Mouse (Mus musculus) T-helper 1 cell (primary cell): Measurements from ENCODE around the gene Wdr77.
"Not testable (repeated sequence)": the region's sequence is repeated elsewhere in the genome, so short reads cannot be mapped to it uniquely, and the experiment has no call there.

Experiments
- in situ Hi-C: fragments of 300-600 bp; cut with MboI, MseI; formaldehyde crosslinking; loops from one replicate; pipeline ENCODE4 v1.15.1; 2025; ENCODE audit warnings: high pct_unique_total_duplicates

The Wdr77 gene

DNA sequence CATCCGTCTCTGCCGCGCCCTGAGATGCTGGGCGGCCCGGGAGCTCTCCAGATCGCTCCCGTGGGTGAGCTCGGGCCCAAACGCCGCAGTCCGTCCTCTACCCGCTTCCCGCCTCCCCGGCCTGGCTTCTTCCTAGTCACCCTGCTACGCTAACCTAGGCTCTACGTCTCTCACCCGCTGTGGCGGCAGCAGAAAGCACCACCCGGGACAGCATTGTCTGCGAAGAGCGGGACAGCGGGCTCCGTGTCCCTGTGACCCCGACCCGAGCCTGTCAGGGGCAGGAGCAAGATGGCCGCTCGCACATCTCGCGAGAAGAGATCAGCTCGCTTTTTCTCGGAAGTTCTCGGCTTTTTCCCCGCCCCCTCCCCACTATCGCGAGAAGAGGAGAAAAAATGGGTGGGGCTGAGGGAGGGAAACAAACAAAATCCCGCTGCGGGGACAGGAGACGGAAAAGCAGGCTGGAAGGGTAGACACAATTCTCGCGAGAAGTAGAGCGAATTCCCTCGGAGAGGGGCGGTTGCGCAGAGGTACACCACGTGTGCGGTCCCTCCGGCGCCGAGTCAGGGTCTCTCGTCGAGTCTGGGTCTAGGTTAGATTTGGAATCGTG lies at the start of gene Wdr77:
Gene Wdr77 (plus strand): TSS at position 396 of the 607 bp plus-strand sequence.
- in situ Hi-C loops = loop anchor here (5.0 kb wide), 1 partner anchor 272 kb away; the partner anchor contains the start of gene Ddx20

DNA sequence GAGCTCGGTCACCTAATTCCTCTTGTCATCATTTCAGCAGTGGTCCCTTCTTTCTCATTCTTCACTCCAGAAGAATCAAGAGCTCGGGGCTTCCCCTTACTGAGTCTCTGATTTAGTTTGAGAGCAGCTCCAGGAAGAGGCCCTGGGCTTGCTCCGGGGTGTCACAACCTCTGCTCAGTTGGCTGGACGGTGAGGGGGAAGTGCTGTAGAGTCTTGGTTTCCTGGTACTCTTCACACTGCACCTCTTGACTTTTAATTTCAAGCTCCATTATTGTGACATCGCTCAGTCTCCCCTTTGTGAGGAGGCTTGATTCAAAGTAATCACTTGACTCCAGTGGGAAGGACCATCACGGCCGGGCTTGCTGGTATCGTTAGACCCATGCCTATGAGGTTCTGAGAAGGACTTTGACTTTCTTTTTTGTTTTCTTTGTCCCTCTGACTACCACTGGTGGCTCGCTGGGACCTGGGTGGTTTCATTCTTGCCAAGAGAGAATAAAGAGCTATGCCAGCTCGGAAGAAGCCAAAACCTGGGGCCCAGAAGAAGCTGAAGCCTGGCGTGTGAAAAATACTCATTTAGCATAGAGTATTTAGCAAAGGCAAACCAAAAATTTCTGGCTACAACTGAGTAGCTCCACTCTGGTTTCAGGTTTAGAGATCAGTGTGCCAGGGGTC lies 48.5 kb upstream of the Wdr77 start:
- in situ Hi-C loops = loop anchor here (10.0 kb wide), 1 partner anchor 476 kb away; no protein-coding TSS in a partner anchor

DNA sequence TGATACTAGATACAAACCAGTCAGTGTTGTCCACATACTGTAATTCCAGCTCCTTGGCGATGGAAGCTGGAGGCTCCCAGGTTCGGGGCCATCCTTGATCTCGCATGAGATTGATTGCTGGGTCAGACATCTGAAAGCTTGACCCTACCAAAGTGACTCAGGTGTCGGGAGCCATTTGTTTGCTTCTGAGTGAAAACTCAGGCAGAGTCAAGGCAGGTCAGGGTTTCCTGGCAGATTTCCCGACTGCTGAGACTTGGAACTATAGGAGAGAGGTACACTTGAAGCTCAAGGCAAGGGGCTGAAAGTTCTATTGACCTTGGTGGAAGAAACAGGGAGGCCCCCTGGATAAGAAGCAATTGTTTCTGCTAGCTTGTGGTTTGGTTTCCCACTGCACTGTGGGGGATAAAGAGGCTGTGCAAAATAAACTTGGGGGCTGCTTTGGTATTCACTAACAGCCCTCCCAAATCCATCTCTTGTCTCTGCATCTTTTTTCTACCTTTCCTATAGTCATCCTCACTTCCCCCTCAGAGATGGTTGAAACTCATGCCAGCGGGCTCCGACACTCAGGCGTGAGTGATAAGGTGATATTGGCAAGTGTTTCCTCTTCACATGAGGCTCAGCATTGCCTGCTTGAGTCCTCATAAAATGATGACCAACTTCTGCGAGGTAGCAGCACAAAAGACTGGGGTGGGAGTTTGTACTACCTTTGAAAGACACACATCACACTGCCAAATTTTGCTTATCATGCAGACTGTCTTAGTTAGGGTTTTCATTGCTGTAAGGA lies 46.9 kb upstream of the Wdr77 start:
- in situ Hi-C loops = loop anchor here (10.0 kb wide), 1 partner anchor 477 kb away; no protein-coding TSS in a partner anchor

DNA sequence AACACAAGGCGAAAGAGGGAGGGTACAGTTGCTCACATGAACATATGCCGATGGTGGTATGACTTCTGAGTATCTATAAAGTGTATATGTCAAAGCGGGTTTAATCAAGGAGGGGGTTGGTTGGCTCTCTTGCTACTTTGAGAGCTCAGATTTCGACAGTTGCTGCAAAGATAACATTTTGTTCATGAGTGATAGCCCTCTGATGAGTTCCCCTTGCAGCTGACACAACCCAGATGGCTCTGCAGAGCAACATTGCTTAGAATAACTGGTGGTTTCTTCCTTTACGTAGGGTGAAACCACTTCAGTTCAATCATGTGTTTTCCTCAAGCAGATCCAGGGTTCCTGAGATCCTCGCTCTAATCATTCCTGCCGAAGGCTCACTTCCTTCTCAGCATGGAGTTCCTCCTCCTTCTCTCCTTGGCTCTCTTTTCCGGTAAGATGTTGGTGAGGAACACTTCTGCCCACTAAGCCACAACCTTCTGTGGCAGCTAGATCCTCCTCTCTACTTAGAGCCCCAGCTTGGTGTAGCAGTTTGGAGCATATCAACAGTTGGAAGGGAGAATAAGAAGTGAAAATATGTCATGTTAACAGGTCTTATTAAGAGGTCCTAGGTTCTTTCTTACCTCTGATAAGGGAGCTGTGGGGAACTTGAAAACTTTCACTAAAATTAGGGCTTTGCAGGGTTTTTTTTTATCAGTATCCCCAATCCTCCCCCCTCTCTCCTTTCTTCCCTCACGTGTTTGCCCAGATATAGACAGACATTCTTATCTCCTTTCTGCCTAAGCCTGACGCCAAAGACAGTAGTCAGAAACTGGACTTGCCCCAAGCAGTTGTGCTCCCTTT lies 45.1 kb upstream of the Wdr77 start:
- in situ Hi-C loops = loop anchor here (10.0 kb wide), 1 partner anchor 479 kb away; no protein-coding TSS in a partner anchor

DNA sequence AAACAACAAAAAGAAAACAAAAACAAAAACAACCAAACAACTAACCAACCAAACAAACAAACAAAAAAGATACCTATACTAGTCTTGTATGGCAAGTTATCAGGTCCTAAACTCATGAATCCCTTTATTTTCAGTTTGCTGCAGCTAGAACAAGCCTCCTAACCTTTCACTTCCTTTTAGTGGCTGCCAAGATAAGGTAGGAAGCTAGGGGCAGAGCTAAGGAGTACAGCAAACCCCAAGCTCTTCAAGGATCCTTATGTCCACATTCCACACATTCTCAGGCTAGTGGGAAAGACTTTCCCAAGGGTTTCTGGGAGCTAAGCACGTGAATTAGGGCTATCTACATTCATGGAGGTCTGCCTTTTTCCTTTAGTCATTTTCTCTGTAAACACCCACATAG lies 43.9 kb upstream of the Wdr77 start:
- in situ Hi-C loops = loop anchor here (10.0 kb wide), 1 partner anchor 480 kb away; no protein-coding TSS in a partner anchor

DNA sequence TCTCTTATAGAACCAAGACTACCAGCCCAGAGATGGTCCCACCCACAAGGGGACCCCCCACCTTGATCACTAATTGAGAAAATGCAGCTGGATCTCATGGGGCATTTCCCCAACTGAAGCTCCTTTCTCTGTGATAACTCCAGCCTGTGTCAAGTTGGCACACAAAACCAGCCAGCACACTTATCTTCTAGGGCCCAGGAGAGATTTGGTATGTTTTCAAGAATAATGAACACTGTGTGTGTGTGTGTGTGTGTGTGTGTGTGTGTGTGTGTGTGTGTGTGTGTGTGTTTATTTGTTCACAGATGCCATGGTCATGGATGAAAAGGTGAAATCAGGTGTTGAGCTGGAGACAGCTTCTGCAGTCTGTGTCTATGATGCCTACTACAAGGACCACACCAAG lies 42.7 kb upstream of the Wdr77 start:
- in situ Hi-C loops = loop anchor here (10.0 kb wide), 1 partner anchor 482 kb away; no protein-coding TSS in a partner anchor

DNA sequence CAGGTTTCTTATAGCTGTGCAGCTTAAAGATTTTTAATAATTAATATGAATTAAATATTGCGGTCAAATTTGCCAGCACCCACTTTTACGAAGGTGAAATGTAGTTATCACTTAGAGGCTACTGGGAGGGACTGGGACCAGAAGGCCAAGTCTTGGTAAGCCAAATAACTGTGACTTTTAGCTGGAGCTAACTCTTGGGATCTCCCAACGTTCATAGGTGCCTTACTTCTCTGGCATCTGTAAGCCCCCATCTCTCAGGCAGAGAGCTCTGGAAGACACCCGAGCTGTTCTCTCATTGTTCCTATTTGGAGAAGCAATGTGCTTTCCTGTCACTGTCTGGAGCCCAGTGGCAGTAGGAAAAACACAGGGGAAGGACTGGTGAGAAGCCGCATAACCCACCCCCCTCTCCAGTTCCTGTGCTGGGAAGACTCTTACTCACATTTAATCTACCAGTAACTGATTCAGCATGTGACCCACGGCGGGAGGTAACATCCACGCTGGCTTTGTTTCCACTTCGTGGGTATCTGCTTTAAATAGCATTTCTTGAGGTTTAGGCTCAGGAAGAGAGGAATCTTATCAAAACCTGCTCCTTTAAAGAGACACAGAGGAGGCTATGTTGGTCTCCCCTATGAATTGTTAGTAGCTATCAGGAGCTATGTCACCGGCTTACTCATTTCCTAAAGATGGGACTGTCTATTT lies 41.4 kb upstream of the Wdr77 start:
- in situ Hi-C loops = loop anchor here (10.0 kb wide), 1 partner anchor 483 kb away; no protein-coding TSS in a partner anchor

DNA sequence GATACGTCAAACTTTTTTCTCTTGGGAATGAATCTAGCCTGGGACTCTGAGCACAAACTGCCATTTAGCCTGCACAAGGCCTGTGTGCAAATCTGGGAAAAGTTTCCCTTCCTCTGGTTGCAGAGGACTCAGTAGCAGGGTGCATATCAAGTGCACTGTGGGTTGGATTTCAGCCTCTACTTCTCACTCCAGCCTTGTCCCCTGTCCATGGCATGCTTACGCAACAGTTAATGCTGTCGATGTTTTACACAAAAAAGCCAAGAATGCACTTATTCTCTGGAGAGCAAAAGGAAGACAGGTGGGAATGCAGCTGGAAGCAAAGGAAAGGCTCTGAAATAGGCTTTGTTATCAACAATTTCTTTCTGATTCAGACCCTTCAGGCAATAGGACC lies 40.8 kb upstream of the Wdr77 start:
- in situ Hi-C loops = loop anchor here (10.0 kb wide), 1 partner anchor 484 kb away; no protein-coding TSS in a partner anchor

DNA sequence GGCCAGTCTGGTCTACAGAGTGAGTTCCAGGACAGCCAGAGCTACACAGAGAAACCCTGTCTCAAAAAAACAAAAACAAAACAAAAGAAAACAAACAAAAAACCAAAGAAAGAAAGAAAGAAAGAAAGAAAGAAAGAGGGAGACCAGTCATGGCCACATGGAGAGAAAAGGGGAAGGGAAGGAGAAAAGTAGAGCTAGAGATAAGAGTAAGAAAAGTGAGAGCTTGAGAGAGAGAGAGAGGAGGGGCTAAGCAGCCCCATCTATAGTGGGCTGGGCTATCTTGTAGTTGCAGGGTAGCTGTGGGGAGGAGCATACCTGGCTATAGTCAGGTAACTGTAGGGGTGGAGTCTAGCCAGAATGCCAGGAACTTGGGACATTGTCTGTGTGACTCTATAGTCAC lies 38.4 kb upstream of the Wdr77 start:
- in situ Hi-C loops = not testable (repeated sequence)

DNA sequence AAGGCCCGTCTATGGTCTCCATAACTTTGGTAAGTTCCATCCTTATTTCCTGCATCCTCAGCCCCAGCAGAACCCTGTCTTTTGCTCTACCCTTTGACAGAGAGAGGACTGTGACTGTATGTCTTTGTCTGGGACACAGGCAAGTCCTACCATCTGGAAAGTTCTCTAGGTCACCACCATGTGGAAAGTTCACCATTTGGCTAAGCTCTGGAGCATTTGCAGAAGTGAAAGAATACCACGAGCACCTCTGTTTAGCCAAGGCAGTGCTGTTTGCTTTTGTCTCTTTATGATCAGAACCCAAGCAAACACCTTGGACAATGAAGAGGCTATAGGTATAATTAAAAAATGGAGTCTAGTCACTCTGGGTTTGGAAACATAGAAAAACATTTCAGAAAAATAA lies 37.2 kb upstream of the Wdr77 start:
- in situ Hi-C loops = no loop called here

DNA sequence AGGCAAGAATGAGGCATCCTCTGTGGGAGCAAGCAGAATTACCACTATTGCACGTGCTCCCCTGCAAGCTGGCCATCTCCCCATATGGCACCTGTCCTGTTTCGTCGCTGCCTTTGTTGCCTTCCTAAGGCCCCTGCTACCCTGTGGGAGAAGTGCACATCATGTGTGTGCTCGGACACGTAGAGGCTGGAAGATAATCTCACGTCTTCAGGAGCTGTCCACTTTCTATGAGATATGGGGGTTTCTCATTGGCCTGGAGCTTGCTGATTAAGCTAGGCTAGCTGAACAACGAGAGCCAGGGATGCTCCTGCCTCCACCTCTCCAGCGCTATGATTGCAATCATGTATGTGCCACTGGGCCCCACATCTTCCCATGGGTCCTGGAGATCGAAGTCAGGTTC lies 34.6 kb upstream of the Wdr77 start:
- in situ Hi-C loops = no loop called here

DNA sequence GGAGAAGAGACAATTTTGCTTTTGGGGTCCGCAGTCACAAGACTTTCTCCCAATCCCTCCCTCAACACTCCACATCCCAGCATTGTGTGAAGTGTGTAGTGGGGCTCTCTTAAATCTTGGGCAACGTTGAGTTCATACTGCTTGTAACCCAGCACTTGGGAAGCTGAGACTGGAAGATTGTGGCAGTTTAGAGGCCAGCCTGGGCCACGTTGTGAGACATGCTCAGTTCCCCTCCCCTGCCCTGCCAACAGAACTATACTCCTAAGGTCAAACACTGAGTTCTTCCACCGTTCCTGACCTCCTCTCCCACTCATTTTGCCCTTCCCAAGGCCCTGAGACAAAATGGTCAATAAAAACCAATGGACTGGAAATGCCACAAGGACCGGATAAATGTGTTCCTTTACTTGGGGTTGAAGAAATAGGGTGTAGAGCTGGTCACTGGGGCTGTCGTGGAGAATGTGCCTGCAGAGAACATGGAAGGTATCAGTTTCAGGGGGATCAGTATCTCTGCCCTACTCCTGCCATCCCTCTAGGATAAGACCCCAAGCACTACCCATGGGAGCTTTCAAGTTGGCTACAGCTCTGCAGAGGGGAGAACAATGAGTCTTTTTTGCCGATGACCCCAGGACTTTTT lies 31.5 kb upstream of the Wdr77 start:
- in situ Hi-C loops = no loop called here

DNA sequence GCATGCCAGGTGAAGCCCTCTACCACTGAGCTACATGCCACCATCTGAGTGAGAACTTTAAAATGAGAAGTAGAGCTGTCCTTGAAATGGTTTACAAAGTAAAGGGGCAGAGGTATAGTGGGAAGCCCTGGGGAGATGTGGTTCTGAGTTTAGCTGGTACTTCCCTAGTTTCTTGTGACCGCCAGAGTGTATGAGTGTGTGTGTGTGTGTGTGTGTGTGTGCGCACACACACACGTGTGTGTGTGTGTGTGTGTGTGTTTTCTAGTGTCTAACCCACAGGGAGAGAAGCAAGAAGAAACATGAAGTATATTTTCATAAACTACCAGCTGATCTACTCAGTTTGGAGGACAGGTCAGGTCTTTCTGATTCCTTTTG lies 31.0 kb upstream of the Wdr77 start:
- in situ Hi-C loops = no loop called here

DNA sequence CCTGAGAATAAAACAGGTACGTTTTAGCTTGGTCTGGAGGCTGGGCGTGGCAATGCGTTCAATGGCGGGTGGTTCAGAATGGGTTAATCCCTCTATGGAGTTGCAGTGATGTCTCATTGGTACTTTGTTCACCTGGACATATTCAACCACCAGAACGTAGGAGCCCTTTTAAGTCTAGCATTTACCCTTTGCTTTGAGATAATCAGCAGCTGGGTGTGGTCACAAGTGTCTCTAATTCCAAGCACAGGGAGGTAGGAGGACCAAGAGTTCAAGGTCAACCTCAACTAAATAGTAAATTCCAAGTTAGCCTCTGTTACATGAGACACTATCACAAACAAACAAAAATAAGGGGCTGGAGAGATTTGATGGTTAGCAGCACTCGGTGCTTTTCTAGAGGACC lies 30.4 kb upstream of the Wdr77 start:
- in situ Hi-C loops = no loop called here

DNA sequence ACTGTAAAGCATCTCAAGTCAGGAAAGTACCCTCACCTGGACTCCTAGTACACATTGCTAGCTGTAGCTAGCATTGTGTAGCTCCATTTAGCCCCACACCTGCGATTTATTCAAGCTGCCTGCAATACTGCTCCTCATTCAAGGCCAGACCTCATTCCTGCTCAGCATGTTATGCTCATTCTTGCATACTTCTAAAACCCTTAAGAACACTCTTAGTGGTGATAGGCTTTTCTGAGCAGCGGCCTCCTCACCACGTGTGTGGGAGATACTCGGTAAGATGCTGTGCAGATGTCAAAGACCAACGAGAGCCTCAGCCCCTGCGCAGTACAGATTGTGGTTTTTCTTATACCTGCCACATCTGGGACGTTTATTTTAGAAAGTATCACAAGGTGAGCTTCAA lies 29.3 kb upstream of the Wdr77 start:
- in situ Hi-C loops = no loop called here

DNA sequence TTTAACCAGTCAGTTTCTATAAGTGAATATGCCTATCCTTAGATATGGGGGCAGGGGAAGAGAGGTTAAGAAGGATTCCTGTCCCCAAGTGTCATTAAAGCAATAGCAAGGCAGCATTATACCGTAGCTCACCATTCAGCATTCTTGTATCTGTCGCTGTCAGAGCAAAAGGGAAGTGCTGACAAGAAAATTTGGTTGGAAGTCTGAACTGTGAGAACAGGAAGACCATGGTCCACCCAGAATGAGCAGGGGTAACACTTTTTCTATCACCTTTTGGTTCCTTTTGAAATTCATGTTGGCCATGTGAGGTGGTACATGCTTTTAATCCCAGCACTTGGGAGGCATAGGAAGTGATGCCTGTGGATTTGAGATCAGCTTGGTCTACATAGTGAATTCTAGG lies 28.1 kb upstream of the Wdr77 start:
- in situ Hi-C loops = no loop called here

DNA sequence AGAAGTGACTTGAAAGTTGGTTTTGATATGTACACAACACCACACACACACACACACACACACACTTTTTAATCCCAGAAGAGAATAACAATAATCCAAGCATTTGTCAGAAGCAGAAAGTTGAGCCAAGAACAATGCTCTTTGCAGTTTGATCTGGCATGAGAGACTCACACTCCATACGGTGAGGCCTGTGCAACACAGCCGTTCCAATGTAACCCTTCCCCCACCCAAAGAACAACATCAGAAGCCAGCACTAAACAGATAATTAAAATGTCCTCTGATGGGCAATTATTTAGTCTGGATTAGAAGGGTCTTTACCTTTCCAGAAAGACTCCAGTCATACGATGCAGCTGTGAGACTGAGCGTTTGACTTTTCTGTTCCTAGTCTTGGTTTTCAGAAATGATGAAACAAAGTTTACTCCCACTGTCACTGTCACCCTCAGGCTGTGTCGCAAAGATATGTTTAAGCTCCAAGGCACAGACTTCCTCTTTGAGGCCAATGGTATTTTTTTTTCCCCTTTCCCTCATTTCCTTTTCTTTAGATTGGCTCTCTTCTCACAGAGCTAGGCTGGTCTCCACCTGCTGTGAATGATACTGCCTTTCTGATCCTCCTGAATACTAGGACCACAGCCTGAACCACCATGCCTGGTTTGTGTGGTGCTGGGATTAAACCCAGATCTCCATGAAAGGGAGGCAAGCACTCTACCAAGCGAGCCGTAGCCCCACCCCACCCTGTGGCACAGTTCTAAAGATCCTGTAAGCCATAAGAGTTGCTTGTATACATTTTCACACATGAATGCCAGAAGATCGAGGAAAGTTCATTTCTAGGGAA lies 26.7 kb upstream of the Wdr77 start, which contains the start of gene I830077J02Rik:
Gene I830077J02Rik (minus strand): TSS at position 425 of the 832 bp plus-strand sequence.
- in situ Hi-C loops = no loop called here

DNA sequence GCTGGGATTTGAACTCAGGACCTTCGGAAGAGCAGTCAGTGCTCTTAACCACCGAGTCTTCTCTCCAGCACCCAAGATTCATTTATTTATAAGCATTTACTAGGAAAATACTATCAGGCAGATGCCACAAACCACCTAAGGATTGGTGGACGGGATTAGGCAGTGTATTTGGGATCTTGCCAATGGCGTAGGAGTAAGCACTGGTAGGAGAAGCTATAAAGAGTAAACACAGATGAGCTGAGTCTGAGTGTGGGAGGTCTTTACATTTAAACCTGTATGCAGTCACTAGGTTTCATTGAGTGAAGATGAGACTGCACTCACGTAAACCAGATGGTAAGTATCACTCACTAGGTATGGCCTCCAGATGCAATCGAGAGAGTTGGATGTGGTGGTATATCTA lies 25.2 kb upstream of the Wdr77 start:
- in situ Hi-C loops = no loop called here

DNA sequence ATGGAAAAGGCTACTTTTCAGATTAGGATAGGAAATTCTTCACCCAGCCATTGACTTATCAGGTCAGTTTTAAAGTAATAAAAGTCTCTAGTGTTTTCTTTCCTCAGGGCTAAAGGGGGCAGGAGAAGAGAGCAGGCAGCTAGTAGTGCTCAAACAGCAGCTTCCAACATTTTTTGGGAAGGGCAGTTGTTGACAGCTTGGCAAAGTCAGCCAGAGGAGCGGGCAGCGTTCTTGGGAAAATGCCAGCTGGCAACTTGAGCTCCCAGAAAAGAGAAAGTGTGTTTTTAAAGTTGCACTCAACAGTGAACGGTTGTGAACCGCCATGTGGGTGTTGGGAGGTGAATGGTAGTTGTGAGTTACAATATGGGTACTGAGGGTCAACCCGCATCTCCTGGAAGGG lies 24.1 kb upstream of the Wdr77 start:
- in situ Hi-C loops = no loop called here
